Mouse (Mus musculus) kidney, adult 2 months (tissue): Measurements from ENCODE around the gene Als2cl. TPM values are rescaled to one million over a fixed set of nuclear protein-coding genes. Genes with fewer than 3 reads are reported as not detected.

Experiments used
- DNase-seq: peaks from one replicate; pipeline ENCODE4 v3.0.0; 2021
- H3K27ac ChIP-seq: fragments of 200-500 bp; 2 replicates; pipeline ENCODE4 v1.5.1; 2012; ENCODE audit warnings: low read depth, low read length, control low read depth, inconsistent platforms; ENCODE audit not compliant: insufficient read depth
- H3K27me3 ChIP-seq: fragments of 200-500 bp; replicated peaks from 2 replicates; pipeline ENCODE4 v1.6.1; 2012; ENCODE audit warnings: mild to moderate bottlenecking, moderate library complexity, low read length, inconsistent platforms; ENCODE audit not compliant: control insufficient read depth, insufficient read depth
- H3K36me3 ChIP-seq: fragments of 200-500 bp; 2 replicates; pipeline ENCODE4 v1.6.1; 2012; ENCODE audit warnings: mild to moderate bottlenecking, moderate library complexity, low read length, inconsistent platforms; ENCODE audit not compliant: control insufficient read depth, insufficient read depth
- H3K4me1 ChIP-seq: fragments of 200-500 bp; 2 replicates; pipeline ENCODE4 v1.6.1; 2011; ENCODE audit warnings: low read length; ENCODE audit not compliant: control insufficient read depth, insufficient read depth
- H3K4me3 ChIP-seq: fragments of 200-500 bp; 2 replicates; pipeline ENCODE4 v1.5.1; 2011; ENCODE audit warnings: mild to moderate bottlenecking, low read depth, low read length, control low read depth; ENCODE audit not compliant: insufficient read depth
- CTCF ChIP-seq: fragments of 200-500 bp; conservative IDR thresholded peaks from 2 replicates; pipeline ENCODE4 v1.5.1; 2011; ENCODE audit warnings: low read depth, mild to moderate bottlenecking, control low read depth, low read length, moderate library complexity, mixed read lengths; ENCODE audit not compliant: insufficient read depth, insufficient read length
- POLR2A ChIP-seq: fragments of 200-500 bp; IDR thresholded peaks from one replicate; pipeline ENCODE4 v1.6.1; 2011; ENCODE audit warnings: low read depth, low read length, control low read depth
- WGBS: fragments of 180-500 bp; shearing (Covaris S2); methylation state at CpG from one replicate; pipeline ENCODE4 v1.1.7; 2018; 5-methylcytosine and 5-hydroxymethylcytosine counted together
- polyA plus RNA-seq: library from polyadenylated mRNA; depleted of rRNA; stranded (reverse); fragments of >200 nt; gene quantifications from 2 replicates; pipeline ENCODE4 v1.2.3, GENCODE M21; 2012

Gene Als2cl
- polyA plus RNA-seq, 1 experiment = 32.3 TPM

DNA sequence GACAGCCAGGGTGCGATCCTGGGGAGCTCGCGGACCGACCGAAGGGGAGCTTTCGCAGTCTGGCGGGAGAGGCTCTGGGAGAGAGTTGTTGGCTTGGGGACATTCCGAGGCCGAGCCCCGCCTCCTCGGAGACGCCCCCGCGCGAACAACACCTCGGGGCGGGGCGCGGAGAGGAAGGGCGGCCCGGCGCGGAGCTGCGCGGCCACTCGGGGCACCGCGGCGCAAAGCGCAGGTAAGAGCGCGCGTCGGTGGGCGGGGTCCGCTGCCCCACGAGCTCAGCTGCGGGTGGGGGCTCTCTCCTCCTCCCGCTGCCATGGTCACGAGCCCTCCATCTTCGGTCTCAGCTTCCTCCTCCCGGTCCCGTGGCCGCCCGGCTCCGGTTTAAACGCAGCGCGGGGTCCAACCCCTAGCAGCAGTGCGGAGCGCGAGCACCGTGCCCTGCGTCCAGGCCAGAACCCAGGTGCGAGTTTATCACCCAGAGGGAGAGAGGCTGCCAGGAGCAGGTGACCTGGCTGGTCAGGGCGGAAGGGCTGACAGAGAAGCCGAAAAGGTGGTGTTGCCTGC is 410 bp downstream of the Als2cl start, which contains the start of gene Tmie:
Tmie (minus strand) TSS at position 116 of the 564 bp plus-strand sequence.
- TF ChIP-seq CTCF (no peak), POLR2A (peak; percentile 84)
- under 1% methylated on average over 51 of the region's 57 CpGs for WGBS
- DNase-seq = peak; percentile 94

DNA sequence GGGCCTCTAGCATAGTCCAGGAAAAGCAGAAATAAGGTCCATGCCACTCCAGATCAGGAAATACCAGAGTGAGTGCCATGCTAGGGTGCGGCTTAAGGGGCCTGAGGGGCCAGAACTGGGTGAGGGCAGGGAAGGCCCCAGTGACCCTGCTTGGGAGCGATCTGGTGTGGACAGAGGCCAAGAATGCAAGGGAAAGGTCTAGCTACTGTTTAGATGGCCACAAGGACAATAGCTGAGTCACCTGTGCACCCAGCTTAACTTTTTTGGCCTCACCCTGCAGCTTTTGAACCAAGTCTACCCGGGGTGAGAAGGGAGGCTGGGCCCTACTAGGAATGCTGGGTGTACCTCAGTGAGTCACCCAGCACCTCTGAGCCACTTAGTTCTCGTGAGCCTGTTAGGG is 1.1 kb downstream of the Als2cl start:
- WGBS = 29% methylated on average over 4 of the region's 4 CpGs
- DNase-seq = peak; percentile 66
- no peaks in the 10 kb centered on the region for H3K36me3 ChIP-seq
- H3K4me1 ChIP-seq = peaks cover 24% of the 10 kb centered on the region
- peak overlapping the region; percentile 75 for H3K4me3 ChIP-seq
- H3K27ac ChIP-seq = peak overlapping the region; percentile 91
- no peaks in the 10 kb centered on the region for H3K27me3 ChIP-seq
- TF ChIP-seq CTCF (0 out of 2 replicates have a peak, but pooled peaks have one; percentile 1), POLR2A (no peak)

More for the DNA sequence above, 410 bp downstream of the Als2cl start, which contains the start of gene Tmie:
- H3K36me3 ChIP-seq = no peaks in the 10 kb centered on the region
- H3K27me3 ChIP-seq = no peaks in the 10 kb centered on the region
- peak within 1 kb of the TSS; percentile 97 for H3K27ac ChIP-seq
- H3K4me1 ChIP-seq = peaks cover 24% of the 10 kb centered on the region
- peak within 1 kb of the TSS; percentile 75 for H3K4me3 ChIP-seq

DNA sequence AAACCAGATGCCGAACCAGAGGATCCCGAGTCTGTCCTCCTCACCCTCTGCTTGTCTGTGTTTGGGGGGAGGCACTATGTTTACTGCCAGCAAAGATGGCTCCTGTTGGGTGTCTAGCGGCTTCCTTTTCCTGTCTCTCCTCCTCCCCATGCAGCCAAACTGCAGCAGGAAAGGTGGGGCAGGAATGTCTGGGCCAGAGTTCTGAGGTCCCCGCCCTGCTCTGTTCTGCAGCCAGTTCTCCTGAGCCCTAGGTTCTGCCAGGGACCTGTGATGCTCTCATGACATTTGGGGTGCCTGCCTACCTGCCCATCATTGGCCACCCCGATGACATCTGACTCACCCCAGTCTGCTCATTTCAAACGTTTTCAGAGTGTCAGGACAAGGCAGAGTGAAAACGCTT is 2.3 kb downstream of the Als2cl start:
- DNase-seq = peak; percentile 79
- 70% methylated on average over 7 of the region's 7 CpGs for WGBS
- Histone ChIP-seq H3K36me3 (no peaks in the 10 kb centered on the region), H3K27ac (peak overlapping the region; percentile 91), H3K27me3 (no peaks in the 10 kb centered on the region), H3K4me1 (peaks cover 20% of the 10 kb centered on the region), H3K4me3 (peak overlapping the region; percentile 13; the same call in 1 of the 2 replicates)
- no peak for TF ChIP-seq CTCF
- TF ChIP-seq POLR2A = no peak

DNA sequence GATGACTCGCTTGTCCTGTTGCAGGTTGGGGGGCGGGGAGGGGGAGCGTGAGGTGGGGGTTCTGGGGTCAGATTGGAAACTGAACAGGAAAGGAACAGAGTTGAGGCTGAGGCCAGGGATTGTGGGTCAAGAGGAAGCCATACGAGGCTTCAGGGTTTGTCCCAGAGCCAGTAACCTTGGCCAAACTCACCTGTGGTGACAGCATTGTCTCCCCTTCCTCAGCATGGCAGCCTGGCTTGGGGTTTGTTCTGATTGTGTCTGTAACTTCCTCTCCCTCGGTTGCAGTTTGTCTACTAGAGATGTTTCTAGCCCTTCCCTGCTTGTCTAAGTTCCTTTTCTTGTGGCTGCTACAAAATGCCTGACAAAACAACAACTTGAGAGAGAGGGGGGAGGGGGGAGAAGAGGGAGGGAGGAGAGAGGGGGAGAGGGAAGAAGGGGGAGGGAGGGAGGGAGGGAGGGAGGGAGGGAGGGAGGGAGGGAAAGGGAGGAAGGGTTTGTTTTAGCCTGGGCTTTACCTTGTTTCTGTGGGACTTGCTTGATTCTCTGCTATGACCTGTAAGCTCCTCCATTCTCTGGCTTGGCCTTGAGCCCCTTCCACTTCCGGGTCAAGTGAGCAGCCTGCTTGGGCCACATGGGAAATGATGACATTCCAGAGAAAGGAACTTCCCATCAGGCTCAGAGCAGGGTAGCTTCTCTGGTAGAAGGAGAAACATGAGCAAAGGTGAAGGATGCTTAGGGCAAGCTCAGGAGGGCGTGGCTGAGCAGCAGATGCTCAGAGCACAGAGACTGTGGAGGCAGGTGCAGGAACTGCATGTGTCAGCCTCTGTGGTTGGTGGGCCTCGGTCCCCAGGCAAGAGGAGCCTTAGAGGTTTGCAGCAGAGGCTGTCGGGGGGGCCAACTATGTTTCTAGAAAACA is 8.0 kb downstream of the Als2cl start:
- peaks cover 7% of the 10 kb centered on the region; the same call in 1 of the 2 replicates for H3K4me1 ChIP-seq
- no peak for DNase-seq
- TF ChIP-seq POLR2A (no peak), CTCF (no peak)
- H3K4me3 ChIP-seq = no peak overlapping the region
- WGBS = 69% methylated on average over 9 of the region's 9 CpGs
- H3K27me3 ChIP-seq = no peaks in the 10 kb centered on the region
- no peaks in the 10 kb centered on the region for H3K36me3 ChIP-seq
- H3K27ac ChIP-seq = no peak overlapping the region

DNA sequence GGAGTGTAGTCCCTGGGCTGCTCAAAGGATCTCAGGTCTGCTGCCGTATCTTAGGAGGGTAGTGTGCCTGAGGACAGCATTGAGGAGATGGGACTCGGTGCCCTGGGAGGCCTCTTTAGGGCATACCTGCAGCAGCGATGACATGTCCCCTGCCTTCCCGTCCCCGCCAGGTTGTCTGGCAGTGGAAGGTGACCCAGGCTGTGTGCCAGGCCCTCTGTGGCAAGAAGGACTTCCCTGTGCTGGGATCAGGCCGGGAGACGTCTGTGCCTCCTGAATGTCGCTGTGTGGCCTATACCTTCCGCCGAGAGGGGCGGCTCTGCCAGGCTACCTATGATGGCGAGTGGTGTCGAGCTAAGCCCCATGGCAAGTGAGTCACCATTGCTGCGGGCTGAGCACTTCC is 9.3 kb downstream of the Als2cl start:
- 92% methylated on average over 14 of the region's 14 CpGs for WGBS
- H3K36me3 ChIP-seq = no peaks in the 10 kb centered on the region
- H3K27me3 ChIP-seq = no peaks in the 10 kb centered on the region
- peaks cover 7% of the 10 kb centered on the region; the same call in 1 of the 2 replicates for H3K4me1 ChIP-seq
- TF ChIP-seq POLR2A (no peak), CTCF (no peak)
- no peak overlapping the region for H3K27ac ChIP-seq
- no peak overlapping the region for H3K4me3 ChIP-seq
- DNase-seq = no peak

DNA sequence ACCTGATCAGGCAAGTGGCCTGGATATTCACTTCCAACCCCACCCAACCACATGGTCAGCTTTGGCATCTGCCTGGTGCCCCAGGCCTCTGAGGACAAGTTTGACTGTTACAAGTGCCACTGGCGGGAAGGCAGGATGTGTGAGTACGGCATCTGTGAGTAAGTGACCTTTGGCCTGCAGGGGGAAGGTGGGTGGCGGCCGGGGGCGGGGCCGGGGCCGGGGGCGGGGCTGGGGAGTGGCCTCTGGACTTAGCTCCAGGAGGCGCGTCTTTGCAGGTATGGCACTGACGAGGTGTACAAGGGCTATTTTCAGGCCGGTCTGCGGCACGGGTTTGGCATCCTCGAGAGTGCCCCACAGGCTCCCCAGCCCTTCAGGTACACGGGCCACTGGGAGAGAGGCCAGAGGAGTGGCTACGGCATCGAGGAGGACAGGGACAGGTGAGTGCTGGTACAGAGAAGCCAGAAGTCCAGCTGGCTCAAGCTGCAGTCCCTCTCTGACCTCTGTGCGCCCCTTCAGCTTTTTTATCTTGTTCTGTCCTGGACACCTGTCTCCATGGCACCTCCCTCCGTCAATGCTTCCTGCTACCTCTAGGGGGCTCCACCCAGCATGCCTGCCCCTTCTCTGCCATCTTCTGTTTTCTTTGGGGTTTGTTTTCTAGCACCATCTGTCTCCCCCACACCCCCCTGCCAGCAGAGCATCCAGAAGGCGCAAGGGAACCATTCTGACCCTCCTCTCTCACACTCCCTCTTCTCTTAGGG is 10.5 kb downstream of the Als2cl start:
- no peaks in the 10 kb centered on the region for H3K27me3 ChIP-seq
- peak; percentile 73 for DNase-seq
- H3K4me1 ChIP-seq = peaks cover 7% of the 10 kb centered on the region; the same call in 1 of the 2 replicates
- H3K36me3 ChIP-seq = no peaks in the 10 kb centered on the region
- 22% methylated on average over 21 of the region's 21 CpGs for WGBS
- TF ChIP-seq POLR2A (no peak), CTCF (peak; percentile 40)
- H3K27ac ChIP-seq = no peak overlapping the region
- no peak overlapping the region for H3K4me3 ChIP-seq
